Mouse (Mus musculus): ENCODE data around the gene Msrb3.

- no peak for TF ChIP-seq CTCF (IDR thresholded peaks at IDR 0.05; ENCODE audit: borderline replicate concordance, insufficient read depth, low read length)
- no peak for TF ChIP-seq POLR2A (IDR thresholded peaks at IDR 0.05; ENCODE audit: low read depth, low read length)
Measured at GRCm38 (mm10) chr10:120948461-120948860, 49.6 kb upstream of the Msrb3 start.

Data from embryonic fibroblast, embryonic 13.5 days (primary cell).